Mouse (Mus musculus): ENCODE data around the gene B4galt3. TPM values are rescaled to one million over a fixed set of nuclear protein-coding genes. Genes with fewer than 3 reads are reported as not detected.
A peak's percentile ranks its signal among the peaks of the same experiment; 100 is the strongest.

B4galt3 gene
- polyA plus RNA-seq, 1 experiment from 2014 or later = 62.4 TPM

- peak overlapping the region; percentile 56 for H3K27ac ChIP-seq
- H3K9me3 ChIP-seq = no peaks in the 10 kb centered on the region
- peak overlapping the region; percentile 15; the same call in 1 of the 2 replicates for H3K4me3 ChIP-seq
- peaks cover 4% of the 10 kb centered on the region; the same call in 1 of the 2 replicates for H3K36me3 ChIP-seq
- H3K27me3 ChIP-seq (ENCODE audit: insufficient read depth, poor library complexity, severe bottlenecking) = no peaks in the 10 kb centered on the region
- DNase-seq (ENCODE audit: low spot score) = no peak
- H3K4me1 ChIP-seq = peaks cover 28% of the 10 kb centered on the region
- 53% methylated on average over 17 of the region's 17 CpGs for WGBS
Observed at GRCm38 (mm10) chr1:171258921-171259320, 11.2 kb upstream of the B4galt3 start.

- H3K4me3 ChIP-seq = no peak overlapping the region
- no peak overlapping the region for H3K27ac ChIP-seq
- no peaks in the 10 kb centered on the region for H3K36me3 ChIP-seq
- DNase-seq (ENCODE audit: low spot score) = no peak
- 71% methylated on average over 3 of the region's 3 CpGs for WGBS
- H3K27me3 ChIP-seq (ENCODE audit: insufficient read depth, poor library complexity, severe bottlenecking) = no peaks in the 10 kb centered on the region
- peaks cover 29% of the 10 kb centered on the region for H3K4me1 ChIP-seq
- no peaks in the 10 kb centered on the region for H3K9me3 ChIP-seq
Observed at GRCm38 (mm10) chr1:171260316-171260715, 9.8 kb upstream of the B4galt3 start.

- no peaks in the 10 kb centered on the region for H3K9me3 ChIP-seq
- H3K4me1 ChIP-seq = peaks cover 29% of the 10 kb centered on the region
- H3K36me3 ChIP-seq = no peaks in the 10 kb centered on the region
- no peaks in the 10 kb centered on the region for H3K27me3 ChIP-seq (ENCODE audit: insufficient read depth, poor library complexity, severe bottlenecking)
- DNase-seq (ENCODE audit: low spot score) = no peak
- WGBS = 4% methylated on average over 8 of the region's 8 CpGs
- peak overlapping the region; percentile 49 for H3K4me3 ChIP-seq
- peak overlapping the region; percentile 79 for H3K27ac ChIP-seq
Observed at GRCm38 (mm10) chr1:171262594-171263130, 7.5 kb upstream of the B4galt3 start.

DNA sequence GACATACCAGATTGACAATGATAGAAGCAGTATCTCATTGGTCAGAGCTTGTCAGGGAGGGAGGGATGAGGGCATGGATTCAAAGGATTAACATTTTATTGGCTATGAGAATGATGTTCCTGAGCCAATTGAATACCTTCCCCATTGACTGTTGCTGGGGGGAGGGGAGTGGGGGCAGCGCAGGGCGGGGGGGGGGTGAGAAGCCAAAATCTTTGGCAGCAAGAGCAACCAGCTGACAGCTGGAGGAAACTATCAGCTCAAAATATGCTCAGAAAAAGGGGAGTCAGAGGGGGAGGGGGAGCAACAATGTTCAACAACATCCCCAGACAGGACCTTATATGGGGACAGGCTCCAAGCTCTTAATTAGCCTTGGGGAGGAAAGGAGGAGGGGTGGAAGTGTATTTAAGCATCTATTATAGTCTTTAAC, 6.9 kb upstream of the B4galt3 start:
- H3K4me3 ChIP-seq = peak overlapping the region; percentile 49
- H3K4me1 ChIP-seq = peaks cover 29% of the 10 kb centered on the region
- 0% methylated on average over 2 of the region's 2 CpGs for WGBS
- DNase-seq (ENCODE audit: low spot score) = no peak
- H3K27ac ChIP-seq = peak overlapping the region; percentile 79
- no peaks in the 10 kb centered on the region for H3K27me3 ChIP-seq (ENCODE audit: insufficient read depth, poor library complexity, severe bottlenecking)
- H3K36me3 ChIP-seq = no peaks in the 10 kb centered on the region
- no peaks in the 10 kb centered on the region for H3K9me3 ChIP-seq

- H3K27ac ChIP-seq = peak overlapping the region; percentile 79
- H3K36me3 ChIP-seq = no peaks in the 10 kb centered on the region
- H3K9me3 ChIP-seq = no peaks in the 10 kb centered on the region
- H3K27me3 ChIP-seq (ENCODE audit: insufficient read depth, poor library complexity, severe bottlenecking) = no peaks in the 10 kb centered on the region
- 77% methylated on average over 3 of the region's 3 CpGs for WGBS
- no peak for DNase-seq (ENCODE audit: low spot score)
- H3K4me3 ChIP-seq = no peak overlapping the region
- H3K4me1 ChIP-seq = peaks cover 25% of the 10 kb centered on the region
Observed at GRCm38 (mm10) chr1:171263666-171264461, 6.3 kb upstream of the B4galt3 start.

DNA sequence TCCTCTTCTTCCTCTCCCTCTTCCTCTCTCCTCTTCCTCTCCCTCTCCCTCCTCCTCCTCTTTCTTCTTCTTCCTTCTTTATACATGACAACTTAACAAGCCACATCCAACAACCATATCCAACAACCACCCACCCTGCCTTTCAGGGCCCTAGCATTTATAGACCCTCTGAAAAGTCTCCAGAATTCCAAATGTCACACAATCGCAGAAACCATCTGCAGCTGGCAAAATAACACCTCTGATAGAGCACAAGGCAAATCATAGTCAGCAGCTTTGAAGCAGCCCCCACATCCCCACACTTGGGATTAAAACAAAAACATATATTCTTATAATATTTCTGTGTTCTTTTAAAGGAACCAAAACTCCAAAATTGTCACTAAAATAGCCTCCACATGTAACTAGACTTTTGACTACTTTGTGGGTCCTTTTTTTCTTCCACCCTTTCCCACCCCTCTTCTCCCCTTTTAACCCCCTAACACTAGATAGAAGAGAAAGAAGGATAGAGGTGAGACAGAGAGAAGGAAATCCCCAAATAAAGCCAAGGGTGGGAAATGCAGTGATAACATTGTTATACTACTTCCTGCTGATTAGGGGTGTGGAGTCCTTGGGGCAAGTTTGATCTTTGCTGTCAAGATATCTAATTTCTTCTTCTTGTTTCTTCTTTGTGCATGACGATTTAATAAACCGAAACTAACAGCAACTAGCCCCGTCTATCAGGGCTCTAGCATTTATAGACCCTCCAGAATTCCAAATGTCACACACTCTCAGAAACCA, 4.0 kb upstream of the B4galt3 start:
- 58% methylated on average over 4 of the region's 4 CpGs for WGBS
- no peaks in the 10 kb centered on the region for H3K9me3 ChIP-seq
- no peaks in the 10 kb centered on the region for H3K27me3 ChIP-seq (ENCODE audit: insufficient read depth, poor library complexity, severe bottlenecking)
- DNase-seq (ENCODE audit: low spot score) = no peak
- no peak overlapping the region for H3K27ac ChIP-seq
- H3K4me3 ChIP-seq = no peak overlapping the region
- H3K4me1 ChIP-seq = peaks cover 33% of the 10 kb centered on the region
- H3K36me3 ChIP-seq = no peaks in the 10 kb centered on the region

- Histone ChIP-seq H3K27ac (no peak overlapping the region), H3K4me3 (no peak overlapping the region), H3K9me3 (no peaks in the 10 kb centered on the region), H3K36me3 (peaks cover 16% of the 10 kb centered on the region), H3K4me1 (peaks cover 27% of the 10 kb centered on the region), H3K27me3 (ENCODE audit: insufficient read depth, poor library complexity, severe bottlenecking) (no peaks in the 10 kb centered on the region)
- WGBS = 59% methylated on average over 1 of the region's 1 CpGs
- DNase-seq (ENCODE audit: low spot score) = no peak
Observed at GRCm38 (mm10) chr1:171268341-171268740, 1.8 kb upstream of the B4galt3 start.

GRCm38 (mm10) chr1:171270573-171270900, 409 bp downstream of the B4galt3 start:
- H3K27me3 ChIP-seq (ENCODE audit: insufficient read depth, poor library complexity, severe bottlenecking) = no peaks in the 10 kb centered on the region
- peak overlapping the region; percentile 86 for H3K4me3 ChIP-seq
- H3K4me1 ChIP-seq = peaks cover 21% of the 10 kb centered on the region
- DNase-seq (ENCODE audit: low spot score) = no peak
- H3K27ac ChIP-seq = peak overlapping the region; percentile 92
- H3K36me3 ChIP-seq = peaks cover 38% of the 10 kb centered on the region
- no peaks in the 10 kb centered on the region for H3K9me3 ChIP-seq
- 0% methylated on average over 19 of the region's 19 CpGs for WGBS

DNA sequence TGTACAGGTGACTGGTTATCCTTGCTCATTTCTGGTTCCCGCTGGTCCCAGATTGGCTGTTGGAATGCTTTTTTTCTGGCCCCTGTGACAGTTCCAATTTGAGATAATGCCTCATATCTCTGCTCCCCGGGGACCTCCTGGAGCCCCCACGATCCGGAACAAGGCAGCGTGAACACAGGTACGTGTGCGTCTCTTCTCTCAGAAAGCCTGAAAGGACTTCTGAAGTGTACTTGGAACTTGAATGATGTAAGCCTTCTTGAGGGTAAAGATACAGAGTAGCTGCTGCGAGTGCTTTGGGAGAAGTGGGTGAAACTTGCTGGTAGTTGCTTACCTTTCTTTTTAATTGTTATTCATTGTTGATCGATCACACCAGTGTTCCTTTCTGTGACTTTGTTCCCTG, 1.1 kb downstream of the B4galt3 start:
- Histone ChIP-seq H3K27ac (peak overlapping the region; percentile 92), H3K9me3 (no peaks in the 10 kb centered on the region), H3K4me1 (peaks cover 22% of the 10 kb centered on the region), H3K4me3 (peak overlapping the region; percentile 86), H3K36me3 (peaks cover 45% of the 10 kb centered on the region), H3K27me3 (ENCODE audit: insufficient read depth, poor library complexity, severe bottlenecking) (no peaks in the 10 kb centered on the region)
- WGBS = 37% methylated on average over 9 of the region's 9 CpGs
- no peak for DNase-seq (ENCODE audit: low spot score)

DNA sequence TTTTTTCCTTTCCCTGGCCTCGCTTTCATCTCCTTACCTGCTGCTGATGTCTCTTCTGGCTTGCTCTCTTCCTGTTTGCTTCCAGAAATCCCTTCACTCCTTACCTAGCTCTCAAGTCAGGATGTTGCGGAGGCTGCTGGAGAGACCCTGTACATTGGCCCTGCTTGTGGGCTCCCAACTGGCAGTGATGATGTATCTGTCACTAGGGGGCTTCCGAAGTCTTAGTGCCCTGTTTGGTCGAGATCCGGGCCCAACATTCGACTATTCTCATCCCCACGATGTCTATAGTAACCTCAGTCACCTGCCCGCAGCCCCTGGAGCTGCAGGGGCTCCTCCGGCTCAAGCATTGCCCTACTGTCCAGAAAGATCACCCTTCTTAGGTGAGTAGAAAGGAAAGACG, 1.5 kb downstream of the B4galt3 start:
- no peaks in the 10 kb centered on the region for H3K9me3 ChIP-seq
- 0 out of 2 replicates have a peak overlapping the region, but pooled peaks have one; percentile 0 for H3K4me3 ChIP-seq
- 64% methylated on average over 10 of the region's 10 CpGs for WGBS
- peaks cover 49% of the 10 kb centered on the region for H3K36me3 ChIP-seq
- no peak for DNase-seq (ENCODE audit: low spot score)
- H3K27ac ChIP-seq = peak overlapping the region; percentile 19; the same call in 1 of the 2 replicates
- no peaks in the 10 kb centered on the region for H3K27me3 ChIP-seq (ENCODE audit: insufficient read depth, poor library complexity, severe bottlenecking)
- H3K4me1 ChIP-seq = peaks cover 25% of the 10 kb centered on the region

DNA sequence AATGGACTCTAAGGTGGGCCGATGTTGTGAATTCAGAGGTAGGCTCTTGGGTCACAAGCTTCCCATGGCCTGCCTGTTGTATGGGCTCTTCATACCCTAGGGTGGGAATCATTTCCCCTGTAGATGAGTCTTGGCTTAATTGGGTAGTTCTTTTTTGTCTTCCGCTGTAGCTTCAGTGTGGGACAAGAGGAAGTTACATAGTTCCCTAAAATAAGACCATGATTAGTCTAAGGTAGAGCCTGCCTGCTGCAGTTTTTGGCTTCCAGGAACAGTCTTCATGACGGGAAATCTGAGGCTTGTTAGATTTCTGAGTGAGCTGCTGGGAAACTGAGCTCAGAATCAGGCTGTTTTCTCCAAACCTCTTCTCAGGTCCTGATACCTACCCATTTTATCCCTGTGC, 2.0 kb downstream of the B4galt3 start:
- no peaks in the 10 kb centered on the region for H3K27me3 ChIP-seq (ENCODE audit: insufficient read depth, poor library complexity, severe bottlenecking)
- H3K27ac ChIP-seq = peak overlapping the region; percentile 19; the same call in 1 of the 2 replicates
- H3K9me3 ChIP-seq = no peaks in the 10 kb centered on the region
- 0 out of 2 replicates have a peak overlapping the region, but pooled peaks have one; percentile 0 for H3K4me3 ChIP-seq
- peaks cover 25% of the 10 kb centered on the region for H3K4me1 ChIP-seq
- peaks cover 54% of the 10 kb centered on the region for H3K36me3 ChIP-seq
- no peak for DNase-seq (ENCODE audit: low spot score)
- 86% methylated on average over 3 of the region's 3 CpGs for WGBS

DNA sequence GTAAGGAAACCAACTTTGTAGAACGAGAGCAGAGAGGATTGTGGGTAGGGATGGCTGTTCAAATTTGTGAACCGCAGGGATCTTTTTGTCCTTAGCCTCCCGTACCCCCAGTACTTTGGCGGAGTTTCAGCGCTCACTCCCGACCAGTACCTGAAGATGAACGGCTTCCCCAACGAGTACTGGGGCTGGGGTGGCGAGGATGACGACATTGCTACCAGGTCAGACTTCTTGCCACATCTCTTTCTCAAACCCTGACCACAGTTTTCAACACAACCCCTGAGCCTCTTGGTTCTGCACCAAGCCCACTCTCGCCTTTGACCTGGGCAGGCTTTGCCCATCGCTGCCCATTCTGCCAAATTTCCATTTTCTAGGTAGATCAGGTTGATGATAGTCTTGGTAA, 4.0 kb downstream of the B4galt3 start:
- no peaks in the 10 kb centered on the region for H3K27me3 ChIP-seq (ENCODE audit: insufficient read depth, poor library complexity, severe bottlenecking)
- no peak for DNase-seq (ENCODE audit: low spot score)
- H3K36me3 ChIP-seq = peaks cover 74% of the 10 kb centered on the region
- 91% methylated on average over 12 of the region's 12 CpGs for WGBS
- no peaks in the 10 kb centered on the region for H3K9me3 ChIP-seq
- peaks cover 25% of the 10 kb centered on the region for H3K4me1 ChIP-seq
- no peak overlapping the region for H3K4me3 ChIP-seq
- H3K27ac ChIP-seq = no peak overlapping the region

All from heart, embryonic 10.5 days (tissue).